30 mouse cellular contexts compared by ENCODE assay signal in the genomic region with DNA sequence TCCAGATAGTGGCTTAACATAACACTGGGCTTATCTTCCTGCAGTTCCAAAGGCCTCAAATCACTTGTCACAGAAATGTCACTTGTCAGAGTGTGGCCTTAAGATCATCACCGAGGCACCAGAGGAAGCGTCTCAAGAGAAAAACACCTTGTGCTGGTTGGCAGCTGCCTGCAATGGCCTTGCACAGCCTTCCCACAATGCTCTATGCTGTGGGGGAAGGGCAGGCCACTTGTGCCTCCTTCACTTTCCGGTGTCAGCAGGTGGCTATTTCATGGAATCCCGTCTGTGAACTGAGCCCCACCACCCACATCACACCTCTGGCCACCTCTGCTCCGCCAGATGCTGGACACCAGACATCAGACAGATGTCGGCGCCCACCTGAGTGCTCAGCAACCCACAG. TPM values are rescaled to one million over a fixed set of nuclear protein-coding genes. Genes with fewer than 3 reads are reported as not detected.
DNase-seq lines count a peak whose midpoint lies in the region; ATAC-seq and TF ChIP-seq lines count a peak whose summit lies in the region.
"Had no signal": no experiment of that assay in that cellular context is flagged by ENCODE, and none has a peak within 500 bp of the region (broad histone marks: within the 10 kb centered on the region; RNA-seq: fewer than 3 reads in every experiment).

No protein-coding gene starts in this region.

- no peak for ATAC-seq in heart, embryonic 16.5 days (replicated peaks; ENCODE audit: extremely low read depth, insufficient read depth, low FRiP score)
- ATAC-seq: activated CD4-positive, CD25-positive, alpha-beta regulatory T cell, adult 4 months; forebrain, embryonic 14.5 days; hindbrain, embryonic 16.5 days had no signal

- no peak overlapping the region for H3K4me2 ChIP-seq in heart, embryonic 16.5 days (ENCODE audit: low read depth, low read length)
- H3K4me2 ChIP-seq: liver, embryonic 13.5 days; midbrain, embryonic 12.5 days; neural tube, embryonic 15.5 days; stomach, embryonic 15.5 days had no signal

- no peak for DNase-seq in heart, embryonic 10.5 days (ENCODE audit: low spot score)
- no peak for DNase-seq in heart, postnatal 10 days
- DNase-seq in heart, postnatal 14 days, result no peak
- DNase-seq in thymus, adult 2 months, result peak; percentile 49
- DNase-seq in thymus, postnatal 4 days, result peak; percentile 75
- no peak for DNase-seq in testis, postnatal 10 days (ENCODE audit: low spot score)
- DNase-seq: B cell, adult 2 months; cerebellum, adult 9-10 months; kidney, postnatal 25 days; layer of hippocampus, postnatal 36 days; liver, embryonic 13.5 days; lung, adult 2 months; lung, postnatal 14 days; right cerebral cortex, adult 18-20 months had no signal

- H3K27ac ChIP-seq in heart, embryonic 10.5 days, result peak overlapping the region; percentile 78
- H3K27ac ChIP-seq in heart, embryonic 16.5 days (ENCODE audit: low read length), result peak overlapping the region; percentile 6; the same call in 1 of the 2 replicates
- H3K27ac ChIP-seq in thymus, adult 2 months (ENCODE audit: control insufficient read depth, insufficient read depth, low read length), result peak overlapping the region; percentile 87
- H3K27ac ChIP-seq: hindbrain, embryonic 10.5 days; layer of hippocampus, adult 2 months; liver, embryonic 13.5 days; midbrain, embryonic 12.5 days; neural tube, embryonic 15.5 days; stomach, embryonic 15.5 days had no signal

- H3K9me3 ChIP-seq in heart, embryonic 10.5 days, result no peaks in the 10 kb centered on the region
- no peaks in the 10 kb centered on the region for H3K9me3 ChIP-seq in heart, embryonic 16.5 days (replicated peaks; ENCODE audit: control insufficient read depth, low read length)
- H3K9me3 ChIP-seq: hindbrain, embryonic 10.5 days; liver, embryonic 13.5 days; midbrain, embryonic 12.5 days; neural tube, embryonic 15.5 days; stomach, embryonic 15.5 days had no signal

- intact Hi-C loops in heart, postnatal 10 days (cut with DNase I), result no loop called here
- intact Hi-C loops in heart, postnatal 14 days (cut with DNase I), result no loop called here

- TF ChIP-seq CTCF in thymus, adult 2 months (IDR thresholded peaks at IDR 0.05; ENCODE audit: borderline replicate concordance, control insufficient read depth, extremely low read depth, insufficient read depth, low read length, poor library complexity), result no peak

- no peaks in the 10 kb centered on the region for H3K36me3 ChIP-seq in heart, embryonic 10.5 days
- H3K36me3 ChIP-seq in heart, embryonic 16.5 days (ENCODE audit: control insufficient read depth, insufficient read depth), result no peaks in the 10 kb centered on the region
- no peaks in the 10 kb centered on the region for H3K36me3 ChIP-seq in thymus, adult 2 months (ENCODE audit: control insufficient read depth, insufficient read depth, low read length)
- H3K36me3 ChIP-seq: hindbrain, embryonic 10.5 days; liver, embryonic 13.5 days; midbrain, embryonic 12.5 days; neural tube, embryonic 15.5 days; stomach, embryonic 15.5 days had no signal

- H3K27me3 ChIP-seq in heart, embryonic 10.5 days (ENCODE audit: insufficient read depth, poor library complexity, severe bottlenecking), result peaks cover 18% of the 10 kb centered on the region; the same call in 1 of the 2 replicates
- no peaks in the 10 kb centered on the region for H3K27me3 ChIP-seq in heart, embryonic 16.5 days (ENCODE audit: control insufficient read depth, insufficient read depth, low read length)
- no peaks in the 10 kb centered on the region for H3K27me3 ChIP-seq in thymus, adult 2 months (ENCODE audit: control insufficient read depth, insufficient read depth, low read length)
- H3K27me3 ChIP-seq: liver, embryonic 13.5 days; midbrain, embryonic 12.5 days; neural tube, embryonic 15.5 days; stomach, embryonic 15.5 days had no signal

- no peak overlapping the region for H3K9ac ChIP-seq in heart, embryonic 16.5 days (ENCODE audit: low read length)
- H3K9ac ChIP-seq: liver, embryonic 13.5 days; midbrain, embryonic 12.5 days; neural tube, embryonic 15.5 days; stomach, embryonic 15.5 days had no signal

- H3K4me3 ChIP-seq in heart, embryonic 10.5 days, result no peak overlapping the region
- H3K4me3 ChIP-seq in heart, embryonic 16.5 days (ENCODE audit: low read length), result no peak overlapping the region
- H3K4me3 ChIP-seq in thymus, adult 2 months (ENCODE audit: control insufficient read depth, insufficient read depth, low read length), result no peak overlapping the region
- H3K4me3 ChIP-seq: hindbrain, embryonic 10.5 days; layer of hippocampus, adult 2 months; liver, embryonic 13.5 days; midbrain, embryonic 12.5 days; neural tube, embryonic 15.5 days; stomach, embryonic 15.5 days had no signal

- H3K4me1 ChIP-seq in heart, embryonic 10.5 days, result peaks cover 48% of the 10 kb centered on the region
- H3K4me1 ChIP-seq in heart, embryonic 16.5 days (ENCODE audit: control insufficient read depth, insufficient read depth, low read length), result peaks cover 11% of the 10 kb centered on the region
- peaks cover 36% of the 10 kb centered on the region for H3K4me1 ChIP-seq in thymus, adult 2 months (replicated peaks; ENCODE audit: control insufficient read depth, insufficient read depth, low read length)

- WGBS in heart, embryonic 10.5 days, result 41% methylated on average over 7 of the region's 7 CpGs
- WGBS in heart, embryonic 16.5 days, result 41% methylated on average over 7 of the region's 7 CpGs
- whole genome bisulfite sequencing in thymus, adult 2 months, result 59% methylated on average over 7 of the region's 7 CpGs

- TF ChIP-seq POLR2A in thymus, adult 2 months (IDR thresholded peaks at IDR 0.05; ENCODE audit: control insufficient read depth, extremely low read depth, insufficient read depth, low read length, poor library complexity), result no peak

RNA-seq across cellular contexts. Expression of a gene that starts 10.9 kb away (rescaled TPM):
- polyA plus RNA-seq in heart, embryonic 10.5 days (2016; fragmentation: Nextera tagmentation; extraction: Ambion mirVana), result not detected in 2 replicates
- not detected for total RNA-seq in heart, postnatal 10 days (2021)
- 0.27 and 0.35 TPM in 2 replicates for polyA plus RNA-seq in heart, embryonic 16.5 days (2015; fragmentation: Nextera tagmentation; extraction: Ambion mirVana)
- total RNA-seq in heart, postnatal 14 days (2021), result not detected
- polyA plus RNA-seq in thymus, adult 2 months (2012; rRNA removed), result 0.90 and 1.0 TPM in 2 replicates
- total RNA-seq: adrenal gland, postnatal 36 days; gastrocnemius, adult 18-20 months; layer of hippocampus, adult 2 months; layer of hippocampus, postnatal 36 days; megakaryocyte, adult 5-6 weeks had no signal
- polyA plus RNA-seq: activated CD4-positive, CD25-positive, alpha-beta regulatory T cell, adult 4 months; embryonic facial prominence, embryonic 14.5 days; forebrain, embryonic 14.5 days; hindbrain, embryonic 10.5 days; hindbrain, embryonic 16.5 days; kidney, embryonic 14.5 days; limb, embryonic 14.5 days; liver, embryonic 13.5 days; lung, adult 2 months; midbrain, embryonic 12.5 days; neural tube, embryonic 15.5 days had no signal

RNA-seq across cellular contexts. Expression of a gene that starts 20.7 kb away (rescaled TPM):
- polyA plus RNA-seq in heart, embryonic 10.5 days (2016; fragmentation: Nextera tagmentation; extraction: Ambion mirVana), result 1.9 and 2.9 TPM in 2 replicates
- under 1 TPM; 0.40 to 0.48 TPM for total RNA-seq in heart, postnatal 10 days (2021)
- 2.6 and 3.0 TPM in 2 replicates for polyA plus RNA-seq in heart, embryonic 16.5 days (2015; fragmentation: Nextera tagmentation; extraction: Ambion mirVana)
- total RNA-seq in heart, postnatal 14 days (2021), result under 1 TPM; 0.74 to 0.78 TPM
- polyA plus RNA-seq in thymus, adult 2 months (2012; rRNA removed), result 21.0 and 23.5 TPM in 2 replicates
- total RNA-seq: layer of hippocampus, adult 2 months; layer of hippocampus, postnatal 36 days; left cerebral cortex, postnatal 10 days had no signal
- polyA plus RNA-seq: forebrain, embryonic 14.5 days had no signal

RNA-seq across cellular contexts. Expression of a gene that starts 53.0 kb away (rescaled TPM):
- polyA plus RNA-seq in heart, embryonic 10.5 days (2016; fragmentation: Nextera tagmentation; extraction: Ambion mirVana), result 18.0 and 29.0 TPM in 2 replicates
- 10 to 100 TPM; 31.8 to 36.0 TPM for total RNA-seq in heart, postnatal 10 days (2021)
- 8.6 and 9.4 TPM in 2 replicates for polyA plus RNA-seq in heart, embryonic 16.5 days (2015; fragmentation: Nextera tagmentation; extraction: Ambion mirVana)
- total RNA-seq in heart, postnatal 14 days (2021), result 10 to 100 TPM; 19.6 to 27.0 TPM
- polyA plus RNA-seq in thymus, adult 2 months (2012; rRNA removed), result 211 and 279 TPM in 2 replicates

RNA-seq across cellular contexts. Expression of a gene that starts 57.1 kb away (rescaled TPM):
- polyA plus RNA-seq in heart, embryonic 10.5 days (2016; fragmentation: Nextera tagmentation; extraction: Ambion mirVana), result 0.87 and 0.96 TPM in 2 replicates
- under 1 TPM; 0.12 TPM for total RNA-seq in heart, postnatal 10 days (2021)
- 0.24 and 0.55 TPM in 2 replicates for polyA plus RNA-seq in heart, embryonic 16.5 days (2015; fragmentation: Nextera tagmentation; extraction: Ambion mirVana)
- under 1 TPM; 0.07 to 0.17 TPM for total RNA-seq in heart, postnatal 14 days (2021)
- 2.6 and 3.7 TPM in 2 replicates for polyA plus RNA-seq in thymus, adult 2 months (2012; rRNA removed)
- total RNA-seq: adrenal gland, postnatal 36 days; layer of hippocampus, adult 2 months; layer of hippocampus, postnatal 36 days; left cerebral cortex, postnatal 10 days had no signal
- polyA plus RNA-seq: forebrain, embryonic 14.5 days; neural tube, embryonic 15.5 days had no signal

Comparison
In these comparisons a context has a peak if more than half of its experiments do, and no peak if none do; other contexts are left out.
1. DNase-seq: peak in thymus, adult 2 months (single experiment) and thymus, postnatal 4 days (single experiment); none in heart, embryonic 10.5 days (single experiment), heart, postnatal 10 days (0 of 2), heart, postnatal 14 days (0 of 2) and testis, postnatal 10 days (single experiment).
2. H3K27ac ChIP-seq: peak in every context shown above with its lines; median percentile 87 in thymus, adult 2 months; 78 in heart, embryonic 10.5 days; 6 in heart, embryonic 16.5 days.